13 mouse cellular contexts compared by ENCODE assay signal in the genomic region with DNA sequence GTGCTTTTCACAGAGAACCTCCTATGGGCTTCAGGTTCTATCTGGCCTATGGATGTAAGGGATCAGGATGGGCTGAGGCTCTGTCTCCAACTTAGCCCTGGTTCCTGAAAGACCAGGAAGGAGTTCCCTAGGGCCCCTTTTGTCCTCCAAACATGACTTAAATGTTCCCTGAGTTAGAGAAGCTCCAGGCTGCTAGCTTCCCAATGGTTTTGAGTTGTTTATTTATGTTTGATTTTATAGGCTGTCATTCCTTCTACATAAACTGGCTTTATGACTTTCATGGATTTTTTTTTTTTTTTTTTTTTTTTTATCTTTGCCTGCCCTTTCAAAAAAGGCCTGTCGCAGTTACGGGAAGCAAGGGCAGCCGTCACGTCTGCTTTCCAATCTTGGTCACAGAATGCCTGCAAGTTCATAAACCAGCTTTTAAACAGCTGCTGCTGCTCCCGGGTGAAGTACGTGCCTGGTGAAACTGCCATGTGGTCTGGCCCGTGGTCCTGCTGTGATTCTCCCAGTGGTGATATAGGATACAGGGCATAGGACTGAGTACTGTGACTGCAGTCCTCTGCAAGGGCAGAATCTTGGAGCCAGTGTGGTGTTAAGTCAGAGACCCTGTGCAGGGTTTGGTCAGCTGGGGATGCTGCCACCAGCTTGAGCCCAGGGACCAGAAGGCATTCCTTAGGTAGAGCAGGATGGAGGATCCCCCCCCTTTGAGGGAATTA. TPM values are rescaled to one million over a fixed set of nuclear protein-coding genes. Genes with fewer than 3 reads are reported as not detected.
DNase-seq lines count a peak whose midpoint lies in the region; ATAC-seq and TF ChIP-seq lines count a peak whose summit lies in the region.
"Had no signal": no experiment of that assay in that cellular context is flagged by ENCODE, and none has a peak within 500 bp of the region (broad histone marks: within the 10 kb centered on the region; RNA-seq: fewer than 3 reads in every experiment).

No protein-coding gene starts in this region.

- 0 out of 2 replicates have a peak, but pooled peaks have one; percentile 63 for ATAC-seq in kidney, embryonic 16.5 days (ENCODE audit: low FRiP score, low TSS enrichment)
- ATAC-seq in embryonic facial prominence, embryonic 13.5 days (ENCODE audit: insufficient number of reproducible peaks, insufficient read depth, low FRiP score, low TSS enrichment, low read depth) = no peak
- ATAC-seq in limb, embryonic 13.5 days (ENCODE audit: low FRiP score, low read depth) = 0 out of 2 replicates have a peak, but pooled peaks have one; percentile 54
- ATAC-seq in frontal cortex, adult (ENCODE audit: low TSS enrichment) = no peak
- ATAC-seq in liver, postnatal 0 days = no peak
- ATAC-seq: forebrain, embryonic 16.5 days; inflammation-experienced regulatory T-cells, adult 6 months had no signal

- no peaks in the 10 kb centered on the region for H3K79me2 ChIP-seq in C2C12 (ENCODE audit: control insufficient read depth, insufficient read depth)

- no peaks in the 10 kb centered on the region for H3K79me3 ChIP-seq in C2C12 (ENCODE audit: low read depth)

- no peak overlapping the region for H3K4me3 ChIP-seq in kidney, embryonic 16.5 days (ENCODE audit: low read length)
- H3K4me3 ChIP-seq in C2C12 (ENCODE audit: insufficient read depth, poor library complexity, severe bottlenecking) = no peak overlapping the region
- no peak overlapping the region for H3K4me3 ChIP-seq in embryonic facial prominence, embryonic 13.5 days
- H3K4me3 ChIP-seq in limb, embryonic 13.5 days = no peak overlapping the region
- no peak overlapping the region for H3K4me3 ChIP-seq in liver, postnatal 0 days (ENCODE audit: low read depth, low read length)
- H3K4me3 ChIP-seq: megakaryocyte, embryonic 14.5 days had no signal

- WGBS in kidney, embryonic 16.5 days = 46% methylated on average over 7 of the region's 7 CpGs
- 35% methylated on average over 7 of the region's 7 CpGs for WGBS in embryonic facial prominence, embryonic 13.5 days
- WGBS in limb, embryonic 13.5 days = 7% methylated on average over 7 of the region's 7 CpGs
- WGBS in liver, postnatal 0 days (ENCODE audit: insufficient replicate concordance) = 65% methylated on average over 7 of the region's 7 CpGs

- peak overlapping the region; percentile 75 for H3K27ac ChIP-seq in kidney, embryonic 16.5 days (ENCODE audit: low read length)
- peak overlapping the region; percentile 39; the same call in 1 of the 2 replicates for H3K27ac ChIP-seq in embryonic facial prominence, embryonic 13.5 days
- no peak overlapping the region for H3K27ac ChIP-seq in limb, embryonic 13.5 days
- no peak overlapping the region for H3K27ac ChIP-seq in liver, postnatal 0 days (ENCODE audit: low read depth)

- H3K27me3 ChIP-seq in kidney, embryonic 16.5 days (ENCODE audit: insufficient read depth, low read length) = no peaks in the 10 kb centered on the region
- no peaks in the 10 kb centered on the region for H3K27me3 ChIP-seq in C2C12 (ENCODE audit: control insufficient read depth, insufficient read depth, insufficient read length)
- no peaks in the 10 kb centered on the region for H3K27me3 ChIP-seq in embryonic facial prominence, embryonic 13.5 days
- H3K27me3 ChIP-seq in limb, embryonic 13.5 days = no peaks in the 10 kb centered on the region
- H3K27me3 ChIP-seq in liver, postnatal 0 days (ENCODE audit: insufficient read depth, low read length) = no peaks in the 10 kb centered on the region

- no peak for TF ChIP-seq EP300 in liver, postnatal 0 days (IDR thresholded peaks at IDR 0.05; ENCODE audit: low read depth)

- no peak for DNase-seq in kidney, adult 8-10 months
- no peak for DNase-seq in liver, postnatal 0 days
- DNase-seq: cerebellum, adult 2 months; heart, postnatal 36 days; layer of hippocampus, adult 9-11 months had no signal

- TF ChIP-seq CTCF in C2C12 (IDR thresholded peaks at IDR 0.05; ENCODE audit: control insufficient read depth, insufficient read depth, insufficient read length) = no peak
- no peak for TF ChIP-seq CTCF in liver, postnatal 0 days (IDR thresholded peaks at IDR 0.05; ENCODE audit: low read depth)

- no peak overlapping the region for H3K9ac ChIP-seq in kidney, embryonic 16.5 days (replicated peaks; ENCODE audit: low read length)
- H3K9ac ChIP-seq in embryonic facial prominence, embryonic 13.5 days = no peak overlapping the region
- no peak overlapping the region for H3K9ac ChIP-seq in limb, embryonic 13.5 days
- H3K9ac ChIP-seq in liver, postnatal 0 days (replicated peaks) = no peak overlapping the region

- no peak overlapping the region for H3K4me2 ChIP-seq in kidney, embryonic 16.5 days (replicated peaks; ENCODE audit: low read depth, low read length)
- no peak overlapping the region for H3K4me2 ChIP-seq in embryonic facial prominence, embryonic 13.5 days
- no peak overlapping the region for H3K4me2 ChIP-seq in limb, embryonic 13.5 days (replicated peaks)
- no peak overlapping the region for H3K4me2 ChIP-seq in liver, postnatal 0 days (ENCODE audit: low read depth, low read length)

- peaks cover 32% of the 10 kb centered on the region for H3K4me1 ChIP-seq in kidney, embryonic 16.5 days (ENCODE audit: insufficient read depth, low read length)
- H3K4me1 ChIP-seq in embryonic facial prominence, embryonic 13.5 days = peaks cover 13% of the 10 kb centered on the region; the same call in 1 of the 2 replicates
- H3K4me1 ChIP-seq in limb, embryonic 13.5 days = peaks cover 11% of the 10 kb centered on the region
- no peaks in the 10 kb centered on the region; the same call in 1 of the 2 replicates for H3K4me1 ChIP-seq in liver, postnatal 0 days (ENCODE audit: insufficient read depth)

- H3ac ChIP-seq in C2C12 (ENCODE audit: control insufficient read depth, insufficient read length, low read depth) = no peak overlapping the region

- H3K36me3 ChIP-seq in kidney, embryonic 16.5 days (ENCODE audit: insufficient read depth, low read length) = no peaks in the 10 kb centered on the region
- H3K36me3 ChIP-seq in C2C12 (ENCODE audit: control insufficient read depth, insufficient read depth) = no peaks in the 10 kb centered on the region
- no peaks in the 10 kb centered on the region for H3K36me3 ChIP-seq in embryonic facial prominence, embryonic 13.5 days
- H3K36me3 ChIP-seq in limb, embryonic 13.5 days = no peaks in the 10 kb centered on the region
- no peaks in the 10 kb centered on the region for H3K36me3 ChIP-seq in liver, postnatal 0 days (replicated peaks; ENCODE audit: insufficient read depth, low read length)

- H3K9me3 ChIP-seq in kidney, embryonic 16.5 days (ENCODE audit: low read length) = no peaks in the 10 kb centered on the region
- no peaks in the 10 kb centered on the region for H3K9me3 ChIP-seq in embryonic facial prominence, embryonic 13.5 days
- no peaks in the 10 kb centered on the region for H3K9me3 ChIP-seq in limb, embryonic 13.5 days
- H3K9me3 ChIP-seq in liver, postnatal 0 days (ENCODE audit: low read length) = no peaks in the 10 kb centered on the region

TF ChIP-seq in C2C12, 6 proteins besides CTCF, POLR2A, EP300 and RAD21:
- TF ChIP-seq CEBPB (IDR thresholded peaks at IDR 0.05; ENCODE audit: low read depth) (no peak), MAX (IDR thresholded peaks at IDR 0.05) (peak; percentile 19)

RNA-seq across cellular contexts. Expression of a gene that starts 37.4 kb away (rescaled TPM):
- 121 and 123 TPM in 2 replicates for polyA plus RNA-seq in kidney, embryonic 16.5 days (2015; fragmentation: Nextera tagmentation; extraction: Ambion mirVana)
- 43.2 TPM for polyA plus RNA-seq in C2C12 (2012; fragmentation: generic; extraction: Trizol)
- 93.4 and 107 TPM in 2 replicates for polyA plus RNA-seq in embryonic facial prominence, embryonic 13.5 days (2015; fragmentation: Nextera tagmentation; extraction: Ambion mirVana)
- 74.0 and 75.0 TPM in 2 replicates for polyA plus RNA-seq in limb, embryonic 13.5 days (2015; fragmentation: Nextera tagmentation; extraction: Ambion mirVana)
- polyA plus RNA-seq in liver, postnatal 0 days (2015; fragmentation: Nextera tagmentation; extraction: Ambion mirVana) = 5.8 and 6.1 TPM in 2 replicates

RNA-seq across cellular contexts. Expression of a gene that starts 38.4 kb away (rescaled TPM):
- polyA plus RNA-seq in kidney, embryonic 16.5 days (2015; fragmentation: Nextera tagmentation; extraction: Ambion mirVana) = 115 and 118 TPM in 2 replicates
- 1.7 TPM for polyA plus RNA-seq in C2C12 (2012; fragmentation: generic; extraction: Trizol)
- polyA plus RNA-seq in embryonic facial prominence, embryonic 13.5 days (2015; fragmentation: Nextera tagmentation; extraction: Ambion mirVana) = 174 and 195 TPM in 2 replicates
- 123 TPM in 2 replicates for polyA plus RNA-seq in limb, embryonic 13.5 days (2015; fragmentation: Nextera tagmentation; extraction: Ambion mirVana)
- polyA plus RNA-seq in liver, postnatal 0 days (2015; fragmentation: Nextera tagmentation; extraction: Ambion mirVana) = 11.2 TPM in 2 replicates

Comparison
In these comparisons a context has a peak if more than half of its experiments do, and no peak if none do; other contexts are left out.
1. ATAC-seq: peak in kidney, embryonic 16.5 days (single experiment) and limb, embryonic 13.5 days (single experiment); none in embryonic facial prominence, embryonic 13.5 days (single experiment), frontal cortex, adult (single experiment) and liver, postnatal 0 days (single experiment).
2. H3K27ac ChIP-seq: peak in kidney, embryonic 16.5 days (single experiment) and embryonic facial prominence, embryonic 13.5 days (single experiment); none in limb, embryonic 13.5 days (single experiment) and liver, postnatal 0 days (single experiment).